Mouse (Mus musculus): Measurements from ENCODE around the gene Serpinb1b.

Serpinb1b gene

DNA sequence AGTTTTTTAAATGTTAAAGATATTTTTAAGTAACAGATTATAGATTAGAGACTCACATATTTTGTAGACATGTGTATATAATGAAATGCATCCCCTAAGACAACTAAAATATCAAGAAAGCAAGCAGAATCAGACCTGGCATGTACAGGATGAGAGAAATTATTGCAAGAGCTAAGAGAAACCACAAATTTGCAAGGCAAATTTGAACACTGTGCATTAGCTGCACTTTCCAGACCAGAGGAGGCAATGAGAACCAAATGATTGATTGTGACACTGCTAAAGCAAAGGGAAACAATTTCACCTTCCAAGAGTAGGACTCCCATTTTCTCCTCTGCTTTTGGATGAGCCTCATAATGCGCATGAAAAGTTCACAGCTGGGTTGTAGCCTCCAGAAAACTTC lies 17.2 kb downstream of the Serpinb1b start:
- DNase-seq = no peak

DNA sequence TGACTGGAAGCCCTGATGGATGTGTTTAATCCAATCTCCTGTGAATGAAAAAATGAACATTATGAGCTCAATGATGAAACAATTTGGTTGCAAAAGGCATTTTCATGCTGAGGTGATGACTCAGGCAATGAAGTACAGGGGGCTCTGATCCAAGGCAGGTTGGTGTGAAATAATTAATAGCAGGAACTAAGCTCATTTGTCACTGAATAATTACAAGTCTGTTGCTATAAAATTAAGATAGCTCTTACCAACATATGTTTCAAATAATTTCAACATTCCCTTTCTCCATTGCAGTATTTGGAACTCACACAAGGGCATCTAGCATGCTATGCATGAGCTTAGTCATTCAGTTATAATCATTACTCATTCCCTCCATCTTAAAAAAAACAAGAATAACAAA lies 27.3 kb downstream of the Serpinb1b start:
- DNase-seq = no peak

DNA sequence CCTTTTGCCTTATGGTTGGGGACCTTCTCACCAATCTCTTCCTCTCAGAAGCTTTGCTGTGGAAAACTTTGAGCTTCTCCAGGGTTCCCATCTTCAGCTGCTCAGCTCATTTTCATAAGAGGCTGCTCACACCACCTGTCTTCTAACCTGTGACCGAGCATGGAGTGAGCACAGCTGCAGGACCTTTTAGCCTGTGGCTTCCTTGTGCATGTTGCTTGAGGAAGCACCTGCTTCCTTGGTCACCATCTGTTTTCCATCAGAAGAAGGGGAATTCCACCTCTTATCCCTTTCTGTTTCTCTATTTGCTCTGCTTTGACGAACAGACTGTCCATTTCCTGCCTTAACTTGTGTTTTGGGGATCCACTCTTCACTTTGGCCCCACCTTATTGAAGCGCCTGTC lies 34.7 kb downstream of the Serpinb1b start:
- no peak for DNase-seq

DNA sequence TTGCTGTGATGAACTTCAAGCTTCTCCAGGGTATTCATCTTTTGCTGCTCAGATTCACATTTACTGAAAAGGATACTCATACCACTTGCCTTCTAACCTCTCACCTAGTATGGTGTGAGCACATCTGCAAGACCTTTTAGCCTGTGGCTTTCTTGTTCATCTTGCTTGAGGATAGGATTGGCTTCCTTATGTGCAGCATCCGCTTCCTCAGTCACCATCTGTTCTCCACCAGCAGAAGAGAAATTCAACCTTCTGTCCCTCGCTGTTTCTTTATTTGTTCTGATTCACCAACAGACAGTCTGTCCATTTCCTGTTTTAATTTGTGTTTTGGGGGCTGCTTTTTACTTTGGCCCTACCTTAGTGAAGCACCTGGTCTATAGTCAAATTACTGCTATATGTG lies 59.3 kb downstream of the Serpinb1b start:
- no peak for DNase-seq

DNA sequence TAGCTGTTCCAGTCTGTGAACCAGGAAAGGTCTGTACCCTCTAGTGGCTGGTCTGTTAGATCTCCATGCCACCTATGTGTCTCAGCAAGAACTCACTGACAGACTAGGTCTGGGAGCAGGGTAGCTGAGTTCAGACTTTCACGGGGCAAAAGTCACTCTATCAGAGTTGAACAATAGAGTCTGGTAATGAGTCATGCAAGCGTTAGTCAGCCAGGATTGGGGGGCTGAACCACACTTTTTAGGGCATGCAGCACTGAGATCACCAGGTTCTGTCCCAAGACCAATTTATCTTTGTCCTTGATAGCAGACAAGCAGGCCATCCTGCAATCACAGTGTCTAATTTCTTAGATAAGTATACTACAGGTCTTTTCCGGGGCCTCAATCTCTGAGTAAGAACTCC lies 63.1 kb downstream of the Serpinb1b start:
- no peak for DNase-seq

Data from thymus, postnatal 4 days (tissue).